Mouse (Mus musculus) liver, embryonic 16.5 days (tissue): ENCODE data around the gene B4galnt2. TPM values are rescaled to one million over a fixed set of nuclear protein-coding genes. Genes with fewer than 3 reads are reported as not detected.
A peak's percentile ranks its signal among the peaks of the same experiment; 100 is the strongest.

Source experiments
- ATAC-seq: fragments of 200-750 bp; cut with Nextera tagmentation; 2 replicates; pipeline ENCODE4 v1.8.0; 2017; ENCODE audit warnings: low read depth, mild to moderate bottlenecking, moderate number of reproducible peaks, moderate library complexity
- H3K27ac ChIP-seq: fragments of 300-500 bp; sonication (generic); 2 replicates; pipeline ENCODE4 v1.5.1; 2014; ENCODE audit warnings: mild to moderate bottlenecking, low read length
- H3K27me3 ChIP-seq: fragments of 300-500 bp; sonication (generic); 2 replicates; pipeline ENCODE4 v1.6.1; 2014; ENCODE audit warnings: low read depth, low read length, mixed read lengths; ENCODE audit not compliant: control insufficient read depth, insufficient read depth
- H3K36me3 ChIP-seq: fragments of 300-500 bp; sonication (generic); 2 replicates; pipeline ENCODE4 v1.6.1; 2014; ENCODE audit warnings: mild to moderate bottlenecking; ENCODE audit not compliant: control insufficient read depth, insufficient read depth
- H3K4me1 ChIP-seq: fragments of 300-500 bp; sonication (generic); 2 replicates; pipeline ENCODE4 v1.6.1; 2014; ENCODE audit warnings: low read depth, low read length, mixed read lengths; ENCODE audit not compliant: control insufficient read depth
- H3K4me2 ChIP-seq: fragments of 300-500 bp; sonication (generic); 2 replicates; pipeline ENCODE4 v1.6.1; 2014; ENCODE audit warnings: low read depth, low read length, mixed read lengths
- H3K4me3 ChIP-seq: fragments of 300-500 bp; sonication (generic); 2 replicates; pipeline ENCODE4 v1.5.1; 2014; ENCODE audit warnings: low read depth, mild to moderate bottlenecking, low read length
- H3K9ac ChIP-seq: fragments of 300-500 bp; sonication (generic); 2 replicates; pipeline ENCODE4 v1.6.1; 2014; ENCODE audit warnings: low read depth, low read length
- H3K9me3 ChIP-seq: fragments of 300-500 bp; sonication (generic); replicated peaks from 2 replicates; pipeline ENCODE4 v1.6.1; 2016; ENCODE audit warnings: low read length; ENCODE audit not compliant: control insufficient read depth
- WGBS: fragments of 180-500 bp; shearing (Covaris S2); extraction: QIAGEN DNeasy Blood & Tissue Kit; methylation state at CpG from one replicate; pipeline ENCODE4 v1.1.7; 2014; ENCODE audit not compliant: insufficient replicate concordance; 5-methylcytosine and 5-hydroxymethylcytosine counted together
- polyA plus RNA-seq: library from polyadenylated mRNA; unstranded; fragments of >200 nt; fragmentation: Nextera tagmentation; extraction: Ambion mirVana; gene quantifications from 2 replicates; pipeline ENCODE4 v1.2.1, GENCODE M21; 2015

B4galnt2 gene
- polyA plus RNA-seq, 1 experiment from 2014 or later, result 0.50 TPM

DNA sequence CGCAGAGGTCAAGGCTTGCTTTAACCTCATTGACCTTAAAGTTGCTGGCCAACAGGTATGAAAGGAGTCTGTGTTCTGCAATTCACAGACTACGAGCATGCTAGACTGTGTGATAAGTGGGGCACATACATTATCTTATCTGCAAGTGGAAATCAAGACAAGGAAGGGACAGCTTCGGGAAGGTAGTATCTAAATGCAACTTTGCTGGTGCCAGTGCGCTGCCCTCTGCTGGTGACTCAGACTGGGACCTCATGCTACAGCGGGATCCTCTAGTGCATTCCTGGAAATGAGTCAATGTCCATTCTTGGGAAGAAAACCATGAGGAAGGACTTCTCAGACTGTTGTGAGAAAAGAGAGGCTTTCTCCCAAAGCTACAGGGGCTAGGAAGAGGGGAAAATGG lies 61.0 kb downstream of the B4galnt2 start:
- H3K36me3 ChIP-seq, result no peaks in the 10 kb centered on the region
- H3K4me2 ChIP-seq, result no peak overlapping the region
- H3K27ac ChIP-seq, result no peak overlapping the region
- H3K4me3 ChIP-seq, result no peak overlapping the region
- ATAC-seq, result no peak
- no peak overlapping the region for H3K9ac ChIP-seq
- H3K27me3 ChIP-seq, result no peaks in the 10 kb centered on the region
- no peaks in the 10 kb centered on the region; the same call in 1 of the 2 replicates for H3K9me3 ChIP-seq
- 36% methylated on average over 5 of the region's 5 CpGs for WGBS
- H3K4me1 ChIP-seq, result peaks cover 10% of the 10 kb centered on the region

DNA sequence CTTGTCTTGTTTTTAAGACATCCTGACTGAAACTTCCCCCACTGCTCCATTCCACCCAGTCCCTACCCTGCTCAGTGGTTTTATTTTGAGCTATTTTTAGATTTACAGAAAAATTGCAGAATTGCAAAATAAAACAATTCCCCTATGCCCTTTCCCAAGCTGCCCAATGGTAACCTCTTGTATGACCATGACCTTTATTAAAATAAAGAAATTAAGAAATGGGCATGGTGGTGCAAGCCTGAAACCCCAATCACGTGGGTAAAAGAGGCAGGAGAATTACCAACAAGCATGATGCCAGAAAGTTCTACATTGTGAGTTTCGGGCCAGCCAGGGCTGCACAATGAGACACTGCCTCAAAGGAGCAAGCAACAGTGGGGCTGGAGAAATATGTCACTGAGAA lies 63.8 kb downstream of the B4galnt2 start:
- no peak for ATAC-seq
- Histone ChIP-seq H3K9ac (no peak overlapping the region), H3K36me3 (no peaks in the 10 kb centered on the region), H3K27ac (no peak overlapping the region), H3K4me3 (no peak overlapping the region), H3K4me2 (no peak overlapping the region), H3K27me3 (no peaks in the 10 kb centered on the region), H3K9me3 (no peaks in the 10 kb centered on the region; the same call in 1 of the 2 replicates), H3K4me1 (no peaks in the 10 kb centered on the region)
- WGBS, result 47% methylated on average over 2 of the region's 2 CpGs

DNA sequence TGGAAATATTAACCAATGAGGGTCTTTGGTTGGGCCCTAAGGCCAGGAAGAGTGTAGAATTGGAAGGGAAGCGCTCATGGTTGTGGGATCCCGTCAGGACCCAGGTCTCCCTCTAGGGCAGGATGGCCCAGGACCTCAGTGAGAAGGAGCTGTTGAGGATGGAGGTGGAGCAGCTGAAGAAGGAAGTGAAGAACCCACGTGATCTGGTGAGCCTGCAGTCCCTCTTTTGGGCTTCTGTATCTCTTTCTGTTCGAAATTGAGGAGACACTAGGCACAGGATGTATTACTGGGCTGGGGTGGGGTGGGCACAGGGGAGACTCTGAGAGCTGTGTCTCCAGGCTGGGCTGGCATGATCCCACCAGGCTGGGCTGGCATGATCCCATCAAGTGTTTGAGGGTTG lies 69.8 kb downstream of the B4galnt2 start:
- H3K4me2 ChIP-seq, result no peak overlapping the region
- no peaks in the 10 kb centered on the region for H3K36me3 ChIP-seq
- no peak overlapping the region for H3K9ac ChIP-seq
- H3K4me1 ChIP-seq, result peaks cover 19% of the 10 kb centered on the region
- no peak overlapping the region for H3K27ac ChIP-seq
- ATAC-seq, result no peak
- no peak overlapping the region for H3K4me3 ChIP-seq
- WGBS, result 29% methylated on average over 4 of the region's 4 CpGs
- H3K27me3 ChIP-seq, result no peaks in the 10 kb centered on the region
- H3K9me3 ChIP-seq, result no peaks in the 10 kb centered on the region

DNA sequence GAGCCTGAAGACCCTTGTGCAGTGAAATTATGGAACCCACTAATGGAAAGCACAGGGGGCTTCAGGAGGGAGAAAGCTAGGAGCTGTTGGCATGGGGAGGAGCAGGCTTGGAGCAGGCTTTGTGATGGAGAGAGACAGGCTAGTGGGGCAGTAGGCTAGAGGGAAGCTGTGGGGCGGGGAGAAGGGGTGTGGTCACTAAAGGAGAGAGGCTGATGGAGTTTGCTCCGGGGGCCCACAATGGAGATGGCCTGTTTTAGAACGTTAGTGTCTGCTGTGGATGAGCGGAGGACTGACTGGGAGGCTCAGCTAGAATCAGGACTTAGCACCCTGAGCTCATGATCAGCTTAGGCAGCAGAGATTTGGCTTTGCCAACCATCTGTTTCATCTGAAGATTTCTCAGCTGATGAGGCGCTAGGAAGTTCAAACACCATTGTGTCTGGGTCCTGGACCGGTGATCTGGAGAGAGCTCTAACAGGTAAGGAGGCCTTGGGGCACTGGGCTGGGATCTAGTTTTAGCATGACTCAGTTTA lies 71.2 kb downstream of the B4galnt2 start:
- ATAC-seq, result no peak
- Histone ChIP-seq H3K9ac (no peak overlapping the region), H3K4me1 (peaks cover 19% of the 10 kb centered on the region), H3K4me2 (peak overlapping the region; percentile 5; the same call in 1 of the 2 replicates), H3K36me3 (no peaks in the 10 kb centered on the region), H3K4me3 (peak overlapping the region; percentile 14), H3K27me3 (no peaks in the 10 kb centered on the region), H3K27ac (peak overlapping the region; percentile 49; the same call in 1 of the 2 replicates), H3K9me3 (no peaks in the 10 kb centered on the region)
- WGBS, result 36% methylated on average over 6 of the region's 6 CpGs

DNA sequence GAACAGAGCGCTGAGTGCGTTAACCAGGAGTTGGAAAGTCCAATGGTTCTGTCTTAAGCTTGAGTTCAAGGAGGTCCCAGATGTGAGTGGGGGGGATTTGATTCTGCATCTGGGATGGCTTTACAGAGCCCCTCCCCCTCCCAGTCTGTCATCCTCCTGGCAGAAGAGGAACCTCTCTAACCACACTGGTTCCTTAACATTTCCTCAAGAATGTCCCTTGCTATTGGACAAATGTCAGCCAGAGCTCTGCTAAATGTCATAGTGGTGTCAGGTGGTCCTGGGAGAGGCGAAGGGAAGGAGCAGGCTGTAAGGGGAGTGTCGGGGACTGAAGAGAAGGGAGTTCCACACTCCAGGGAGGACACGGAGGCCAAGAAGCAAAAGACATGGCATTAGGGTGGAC lies 71.7 kb downstream of the B4galnt2 start:
- Histone ChIP-seq H3K27me3 (no peaks in the 10 kb centered on the region), H3K9ac (no peak overlapping the region), H3K4me1 (peaks cover 19% of the 10 kb centered on the region)

DNA sequence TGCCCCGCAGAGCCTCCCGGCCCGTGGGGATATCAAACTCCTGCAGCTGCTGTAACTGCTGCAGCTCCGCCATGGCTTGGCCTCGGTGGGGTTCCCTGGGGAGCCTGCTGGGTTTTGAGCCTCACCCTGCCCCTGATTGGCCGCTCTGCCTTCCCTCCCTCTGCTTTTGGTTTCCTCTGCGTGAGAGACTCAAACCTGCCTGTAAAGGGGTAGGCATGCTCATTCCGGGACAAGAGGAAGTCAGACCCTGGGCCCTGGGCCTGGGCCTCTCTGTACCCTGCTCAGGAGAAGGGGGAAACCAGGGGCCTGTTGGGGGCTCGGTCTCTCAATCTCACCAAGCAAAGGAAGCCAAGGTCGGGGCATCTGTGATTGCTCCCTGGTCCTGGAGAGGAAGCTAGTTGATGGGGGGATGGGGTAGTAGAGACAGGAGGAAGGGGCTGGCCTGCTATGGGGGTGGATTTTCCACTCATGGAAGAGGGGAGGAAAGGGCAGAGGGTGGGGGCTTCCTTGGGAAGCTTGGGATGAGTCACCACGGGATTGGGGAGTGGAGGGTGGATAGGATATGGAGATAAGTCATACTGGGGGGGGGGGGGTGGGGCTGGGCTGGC lies 72.5 kb downstream of the B4galnt2 start, which contains the start of gene Abi3:
Abi3 (minus strand) TSS at position 403 of the 608 bp plus-strand sequence.
- ATAC-seq, result peak; percentile 65
- Histone ChIP-seq H3K36me3 (no peaks in the 10 kb centered on the region), H3K27ac (peak within 1 kb of the TSS; percentile 61), H3K9me3 (no peaks in the 10 kb centered on the region), H3K27me3 (no peaks in the 10 kb centered on the region), H3K4me2 (peak within 1 kb of the TSS; percentile 46), H3K4me1 (peaks cover 19% of the 10 kb centered on the region), H3K4me3 (peak within 1 kb of the TSS; percentile 32), H3K9ac (peak within 1 kb of the TSS; percentile 26; the same call in 1 of the 2 replicates)
- 2% methylated on average over 11 of the region's 11 CpGs for WGBS

More for the DNA sequence above, 71.7 kb downstream of the B4galnt2 start:
- ATAC-seq, result peak; percentile 23; the same call in 1 of the 2 replicates
- Histone ChIP-seq H3K4me3 (peak overlapping the region; percentile 14; the same call in 1 of the 2 replicates), H3K27ac (peak overlapping the region; percentile 61), H3K9me3 (no peaks in the 10 kb centered on the region), H3K4me2 (peak overlapping the region; percentile 46), H3K36me3 (no peaks in the 10 kb centered on the region)
- 37% methylated on average over 5 of the region's 5 CpGs for WGBS

DNA sequence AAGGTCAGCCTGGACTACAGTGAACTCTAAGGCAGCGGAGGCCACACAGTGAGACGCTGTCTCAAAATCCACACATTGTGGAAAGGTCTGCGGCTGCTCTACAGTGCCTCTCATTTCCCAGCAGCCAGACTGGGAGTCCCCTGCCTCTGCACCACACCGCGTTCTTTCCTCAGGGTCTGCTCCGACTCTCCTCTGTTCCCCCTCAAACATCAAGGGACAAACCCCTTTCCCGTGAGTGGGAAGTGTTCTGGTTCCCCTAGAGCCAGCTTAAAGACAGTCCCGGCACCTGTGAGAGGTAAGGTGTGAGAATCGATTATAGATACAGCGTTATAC lies 73.2 kb downstream of the B4galnt2 start:
- Histone ChIP-seq H3K27ac (0 out of 2 replicates have a peak overlapping the region, but pooled peaks have one; percentile 6), H3K4me1 (peaks cover 22% of the 10 kb centered on the region), H3K36me3 (no peaks in the 10 kb centered on the region), H3K4me2 (peak overlapping the region; percentile 46), H3K9me3 (no peaks in the 10 kb centered on the region), H3K4me3 (peak overlapping the region; percentile 32), H3K9ac (peak overlapping the region; percentile 26; the same call in 1 of the 2 replicates), H3K27me3 (no peaks in the 10 kb centered on the region)
- ATAC-seq, result no peak
- WGBS, result 37% methylated on average over 10 of the region's 10 CpGs

DNA sequence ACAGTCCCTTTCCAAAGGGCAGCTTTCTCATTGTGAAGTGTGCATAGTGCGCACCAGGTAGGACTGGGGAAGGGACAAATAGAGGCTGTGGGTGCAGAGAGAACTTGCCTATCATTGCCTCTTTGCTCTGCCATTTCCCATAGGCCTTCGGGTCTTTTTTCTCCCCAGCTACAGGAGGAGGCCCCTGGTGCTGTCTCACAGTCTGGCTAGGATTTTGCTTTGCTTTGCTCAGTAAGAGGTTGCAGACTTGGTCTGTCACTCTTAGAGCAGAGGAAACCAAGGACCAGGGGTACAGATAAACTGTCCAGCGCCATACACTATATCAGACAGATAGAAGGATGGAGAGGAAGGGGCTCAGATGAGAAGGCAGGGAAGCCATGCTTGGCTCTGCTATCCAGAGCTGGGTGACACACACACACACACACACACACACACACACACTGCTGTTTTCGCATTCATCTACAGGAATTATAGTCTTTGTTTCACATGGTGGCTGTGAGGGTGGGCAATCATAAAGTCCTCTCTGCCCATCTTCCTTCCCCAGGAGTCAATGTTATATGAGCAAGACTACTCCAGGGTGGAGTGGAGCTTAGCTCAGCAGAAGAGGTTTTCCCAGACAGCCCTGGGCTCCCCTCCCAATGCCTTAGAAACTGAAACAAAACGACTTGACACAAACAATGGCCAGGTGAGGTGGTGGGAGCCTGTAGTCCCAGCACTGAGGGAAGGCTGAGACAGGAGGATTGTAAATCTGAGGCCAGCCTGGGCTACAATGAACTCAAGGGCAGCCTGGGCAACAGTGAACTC lies 73.8 kb downstream of the B4galnt2 start:
- H3K9ac ChIP-seq, result peak overlapping the region; percentile 26; the same call in 1 of the 2 replicates
- WGBS, result 48% methylated on average over 5 of the region's 5 CpGs
- ATAC-seq, result no peak
- peaks cover 23% of the 10 kb centered on the region for H3K4me1 ChIP-seq
- H3K4me3 ChIP-seq, result peak overlapping the region; percentile 32
- no peaks in the 10 kb centered on the region for H3K36me3 ChIP-seq
- no peaks in the 10 kb centered on the region for H3K9me3 ChIP-seq
- H3K27me3 ChIP-seq, result no peaks in the 10 kb centered on the region
- 0 out of 2 replicates have a peak overlapping the region, but pooled peaks have one; percentile 6 for H3K27ac ChIP-seq
- H3K4me2 ChIP-seq, result peak overlapping the region; percentile 10; the same call in 1 of the 2 replicates
